Mouse (Mus musculus): ENCODE measurements around the gene Colgalt1.

Colgalt1 gene

DNA sequence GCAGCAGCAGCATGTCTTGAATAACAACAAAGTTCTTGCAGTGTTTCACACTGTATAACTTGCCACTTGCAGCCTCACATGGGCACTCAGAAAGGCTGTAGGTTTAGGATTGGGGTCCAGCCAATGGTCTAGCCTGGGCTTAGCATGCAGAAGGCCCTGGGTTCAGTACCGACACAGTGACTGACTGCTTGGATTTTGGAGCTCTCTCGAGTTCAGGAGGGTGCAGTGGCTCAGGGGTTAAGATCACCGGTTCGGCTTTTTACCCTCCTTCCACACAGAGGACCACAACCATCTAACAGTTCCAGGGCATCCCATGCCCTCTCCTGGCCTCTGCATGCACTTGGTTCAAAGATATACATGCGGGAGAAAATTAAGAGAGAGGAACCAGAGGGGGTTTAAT, 19.8 kb upstream of the Colgalt1 start:
- DNase-seq (ENCODE audit: low read depth in 2 of 2, low spot score in 2 of 2) = no peak

- DNase-seq (ENCODE audit: low read depth in 2 of 2, low spot score in 2 of 2) = peak; percentile 60 to 75
Observed at GRCm38 (mm10) chr8:71591471-71592373, 19.1 kb upstream of the Colgalt1 start, which contains the start of gene Pgls. TSS of gene Pgls (plus strand) at chr8:71592176.

DNA sequence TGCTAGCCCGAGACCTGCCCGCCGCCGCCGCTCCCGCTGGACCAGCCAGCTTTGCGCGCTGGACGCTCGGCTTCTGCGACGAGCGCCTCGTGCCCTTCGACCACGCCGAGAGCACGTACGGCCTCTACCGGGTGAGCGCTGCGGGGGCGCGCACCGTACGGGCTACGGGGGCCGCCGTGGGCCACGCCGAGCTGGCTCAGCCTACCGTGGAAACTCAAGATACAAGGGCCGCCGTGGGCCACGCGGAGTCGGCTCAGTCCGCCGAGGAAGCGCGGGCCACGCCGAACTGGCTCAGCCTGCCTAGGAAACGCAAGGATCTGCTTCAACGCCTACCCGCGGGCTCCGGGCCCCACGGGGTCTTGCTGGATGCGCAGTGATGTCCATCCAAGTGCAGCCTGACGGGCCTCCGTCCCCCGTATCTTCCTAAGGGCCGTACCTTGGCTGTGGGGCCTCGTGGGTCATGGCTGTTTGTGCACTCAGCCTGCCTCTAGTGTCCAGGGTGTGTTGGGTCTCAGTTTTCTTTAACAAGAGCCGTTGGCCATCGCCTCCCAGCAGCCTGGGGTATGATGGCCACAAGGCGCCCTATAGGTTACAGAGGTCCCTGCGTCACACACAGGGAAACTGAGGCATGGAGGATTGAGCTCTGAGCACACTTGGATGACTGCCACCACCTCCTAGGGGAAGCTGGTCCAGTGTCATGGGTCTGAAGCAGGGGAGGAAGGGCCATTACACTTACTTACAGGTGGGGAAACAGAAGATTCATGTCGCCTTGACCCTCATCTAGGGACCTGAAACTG, 18.2 kb upstream of the Colgalt1 start:
- peak; percentile 42 to 46 for DNase-seq (ENCODE audit: low read depth in 2 of 2, low spot score in 2 of 2)

- DNase-seq (ENCODE audit: low read depth in 2 of 2, low spot score in 2 of 2) = no peak
Observed at GRCm38 (mm10) chr8:71593556-71594323, 17.1 kb upstream of the Colgalt1 start.

DNA sequence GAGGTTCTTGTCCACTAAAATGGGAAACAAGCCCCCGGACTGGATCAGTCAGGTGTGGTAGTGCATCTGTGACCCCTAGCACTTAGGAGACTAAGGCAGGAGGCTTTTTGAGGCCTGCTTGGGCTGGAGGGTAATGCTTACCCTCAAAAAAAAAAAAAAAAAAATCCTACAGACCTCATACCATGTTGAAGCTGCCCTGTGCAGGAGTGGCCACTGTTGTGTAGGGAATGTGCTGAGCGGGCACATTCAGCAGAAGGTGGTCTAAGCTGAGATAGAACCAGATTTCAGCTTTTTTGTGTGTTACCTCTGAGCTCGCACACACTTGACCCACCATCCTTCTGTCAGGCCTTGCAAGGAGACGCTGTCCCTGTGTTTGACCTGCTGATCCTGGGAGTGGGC, 16.5 kb upstream of the Colgalt1 start:
- DNase-seq (ENCODE audit: low read depth in 2 of 2, low spot score in 2 of 2) = no peak

DNA sequence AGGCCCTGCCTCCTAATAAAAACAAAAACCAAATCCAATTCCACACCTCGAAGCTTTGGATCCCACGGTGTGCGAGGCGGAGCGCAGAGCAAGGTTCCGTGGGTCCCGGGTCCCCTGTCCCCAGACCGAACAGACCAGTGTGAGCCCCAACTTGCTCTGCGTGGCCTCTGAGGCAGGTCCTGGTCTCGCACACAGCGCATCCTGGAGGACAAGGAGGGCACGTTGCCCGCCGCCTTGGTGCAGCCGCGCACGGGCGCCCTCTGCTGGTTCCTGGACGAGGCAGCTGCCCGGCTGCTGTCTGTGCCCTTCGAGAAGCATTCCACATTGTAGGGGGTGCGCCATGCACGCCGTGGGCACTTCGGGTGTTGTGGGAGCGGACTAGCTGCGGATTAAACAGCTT, 14.9 kb upstream of the Colgalt1 start:
- DNase-seq (ENCODE audit: low read depth in 2 of 2, low spot score in 2 of 2) = peak; percentile 90

DNA sequence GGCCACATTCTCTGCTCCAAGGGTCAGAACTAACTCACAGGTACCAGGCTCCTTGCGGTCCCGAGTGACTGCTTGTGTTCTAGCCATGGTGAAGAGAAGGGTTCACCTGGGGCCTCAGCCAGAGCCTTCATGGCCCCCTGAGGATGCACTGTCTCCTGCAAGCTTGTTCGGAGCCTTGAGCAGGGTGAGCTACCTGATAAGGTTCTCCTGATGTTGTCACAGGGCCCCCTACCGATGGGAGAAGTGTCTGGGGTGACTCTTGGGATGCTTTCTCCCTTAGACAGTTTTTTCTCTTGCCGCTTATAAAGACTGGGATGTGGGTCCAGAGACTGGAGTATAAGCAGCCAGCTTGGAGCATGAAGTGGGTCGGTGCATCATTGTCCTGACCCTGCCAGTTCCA, 14.4 kb upstream of the Colgalt1 start:
- DNase-seq (ENCODE audit: low read depth in 2 of 2, low spot score in 2 of 2) = no peak

GRCm38 (mm10) chr8:71596798-71597197, 14.0 kb upstream of the Colgalt1 start:
- DNase-seq (ENCODE audit: low read depth in 2 of 2, low spot score in 2 of 2) = no peak

DNA sequence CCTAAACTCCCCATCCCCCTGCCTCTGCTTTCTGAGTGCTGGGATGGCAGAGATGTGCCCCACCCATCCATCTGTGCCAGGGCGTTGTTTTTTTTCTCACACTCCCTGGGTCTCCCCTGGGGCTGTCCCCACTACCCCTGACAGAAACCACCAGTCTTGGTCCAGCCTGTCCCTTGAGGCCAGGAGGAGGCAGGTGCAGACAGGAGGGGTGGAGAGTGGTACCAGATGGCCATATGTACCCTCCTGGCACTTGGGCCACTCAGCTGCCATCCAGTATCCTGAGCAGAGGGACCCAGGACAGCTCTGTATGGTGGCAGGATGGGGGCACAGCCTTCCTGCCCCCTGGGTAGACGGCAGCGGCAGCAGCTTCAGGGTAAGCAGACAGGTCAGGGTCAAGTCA, 13.3 kb upstream of the Colgalt1 start, which contains the start of gene Fam129c:
Fam129c (plus strand) TSS at position 198 of the 400 bp plus-strand sequence.
- no peak for DNase-seq (ENCODE audit: low read depth in 2 of 2, low spot score in 2 of 2)

DNA sequence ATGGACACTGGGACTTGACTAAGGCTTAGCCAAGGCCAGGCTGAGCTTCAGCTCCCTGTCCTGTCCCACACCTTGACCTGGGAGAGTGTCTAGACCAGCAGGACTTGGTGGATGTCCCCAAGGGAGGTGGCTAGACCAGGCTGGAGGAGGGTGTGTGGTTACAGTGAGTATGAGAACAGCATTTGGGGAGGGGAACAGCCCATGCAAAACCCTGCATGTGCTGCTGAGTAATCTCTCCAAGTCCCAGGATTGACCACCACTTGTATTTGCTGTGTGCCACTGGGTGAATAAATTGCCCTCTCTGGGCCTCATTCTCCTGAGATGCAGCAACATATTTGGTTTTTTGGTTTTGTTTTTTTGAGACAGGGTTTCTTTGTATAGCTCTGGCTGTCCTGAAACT, 12.4 kb upstream of the Colgalt1 start:
- DNase-seq (ENCODE audit: low read depth in 2 of 2, low spot score in 2 of 2) = no peak

GRCm38 (mm10) chr8:71598841-71599240, 12.0 kb upstream of the Colgalt1 start:
- no peak for DNase-seq (ENCODE audit: low read depth in 2 of 2, low spot score in 2 of 2)

DNA sequence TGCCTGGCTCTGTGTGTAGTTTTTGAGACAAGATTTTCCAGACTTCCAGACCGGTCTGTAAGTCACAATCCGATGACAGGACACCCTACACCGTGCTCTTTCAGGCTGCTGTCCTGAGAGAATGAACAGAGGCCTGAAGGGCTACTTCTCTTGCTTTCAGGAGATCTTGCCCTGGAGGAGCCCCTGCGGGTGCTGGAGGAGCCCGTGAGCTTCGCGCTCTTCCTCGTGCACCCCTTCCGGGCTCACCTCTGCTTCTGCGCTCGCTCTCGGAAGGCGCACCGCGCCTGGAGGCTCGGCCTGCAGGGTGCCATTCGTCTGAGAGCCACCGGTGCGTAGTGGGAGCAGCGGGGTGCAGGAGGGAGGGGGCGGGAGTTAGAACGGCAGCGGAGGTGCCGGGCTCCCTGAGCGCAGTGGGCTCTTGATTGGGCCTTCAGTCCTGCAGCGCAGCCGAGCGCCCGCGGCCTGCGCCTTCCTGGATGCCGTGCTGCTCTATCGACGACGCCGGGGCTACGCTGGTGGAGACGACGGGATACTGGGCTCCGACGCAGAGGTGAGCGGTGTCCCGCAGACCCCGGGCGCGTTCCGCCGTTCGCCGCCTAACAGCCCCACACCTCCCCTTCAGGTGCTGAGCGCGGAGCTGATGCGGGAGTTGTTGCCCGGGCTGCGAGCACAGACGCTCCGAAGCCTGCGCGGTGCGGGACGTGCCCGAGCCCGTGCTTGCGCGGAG, 8.7 kb upstream of the Colgalt1 start:
- no peak for DNase-seq (ENCODE audit: low read depth in 2 of 2, low spot score in 2 of 2)

DNA sequence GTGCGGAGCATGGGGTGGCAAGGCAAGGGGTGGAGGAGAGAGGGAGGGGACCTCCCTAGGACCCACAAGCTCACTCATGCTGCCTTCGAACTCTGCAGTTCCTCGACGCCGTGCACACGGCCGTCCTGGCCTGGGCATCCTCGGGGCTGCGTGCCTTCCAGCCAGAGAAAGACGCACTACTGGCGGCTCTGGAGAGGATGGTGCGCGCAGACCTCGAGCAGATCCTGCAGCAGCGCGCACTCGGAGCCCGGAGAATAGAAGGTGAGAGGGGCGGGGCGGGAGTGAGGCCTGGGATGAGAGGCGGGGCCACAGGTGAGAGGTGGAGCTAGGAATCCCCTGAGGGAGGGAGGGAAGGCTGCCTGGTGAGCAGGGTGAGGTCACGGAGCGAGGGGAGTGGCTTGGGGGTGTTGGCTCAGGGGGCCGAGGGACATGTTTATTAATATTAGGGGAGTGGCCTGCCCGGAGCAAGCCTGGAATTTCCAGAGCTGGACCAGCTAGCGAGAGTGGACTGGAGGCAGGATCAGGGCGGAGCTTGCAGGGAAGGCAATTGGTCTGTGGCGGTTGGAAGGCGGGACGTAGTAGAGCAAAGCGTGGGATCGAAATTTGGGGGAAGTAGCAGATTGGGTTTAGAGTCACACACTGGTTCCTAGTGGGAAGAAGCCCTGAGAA, 8.0 kb upstream of the Colgalt1 start:
- DNase-seq (ENCODE audit: low read depth in 2 of 2, low spot score in 2 of 2) = no peak

- no peak for DNase-seq (ENCODE audit: low read depth in 2 of 2, low spot score in 2 of 2)
Observed at GRCm38 (mm10) chr8:71604021-71604420, 6.8 kb upstream of the Colgalt1 start.

DNA sequence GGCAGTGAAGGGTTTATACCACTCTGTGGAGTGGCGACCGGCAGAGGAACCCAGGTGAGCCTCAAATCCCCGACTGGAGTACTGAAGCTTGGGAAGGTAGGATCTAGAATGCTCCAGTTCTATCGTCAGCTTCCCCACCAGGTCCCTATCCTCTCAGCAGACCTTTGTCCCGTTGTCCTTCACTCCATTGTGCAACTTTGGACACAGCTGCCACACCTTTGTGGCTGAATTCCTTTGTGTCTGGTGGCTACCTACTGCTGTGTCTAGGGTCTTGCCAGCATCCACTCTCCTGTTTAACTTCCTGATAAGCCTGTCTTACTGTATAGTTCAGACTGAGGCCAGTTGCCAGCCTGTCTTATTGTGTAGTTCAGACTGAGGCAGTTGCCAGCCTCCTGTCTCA, 1.3 kb downstream of the Colgalt1 start:
- DNase-seq (ENCODE audit: low read depth in 2 of 2, low spot score in 2 of 2) = no peak

GRCm38 (mm10) chr8:71613418-71613817, 2.6 kb downstream of the Colgalt1 start:
- no peak for DNase-seq (ENCODE audit: low read depth in 2 of 2, low spot score in 2 of 2)

GRCm38 (mm10) chr8:71619786-71620185, 9.0 kb downstream of the Colgalt1 start:
- DNase-seq (ENCODE audit: low read depth in 2 of 2, low spot score in 2 of 2) = no peak

GRCm38 (mm10) chr8:71625088-71625487, 14.3 kb downstream of the Colgalt1 start:
- DNase-seq (ENCODE audit: low read depth in 2 of 2, low spot score in 2 of 2) = no peak

DNA sequence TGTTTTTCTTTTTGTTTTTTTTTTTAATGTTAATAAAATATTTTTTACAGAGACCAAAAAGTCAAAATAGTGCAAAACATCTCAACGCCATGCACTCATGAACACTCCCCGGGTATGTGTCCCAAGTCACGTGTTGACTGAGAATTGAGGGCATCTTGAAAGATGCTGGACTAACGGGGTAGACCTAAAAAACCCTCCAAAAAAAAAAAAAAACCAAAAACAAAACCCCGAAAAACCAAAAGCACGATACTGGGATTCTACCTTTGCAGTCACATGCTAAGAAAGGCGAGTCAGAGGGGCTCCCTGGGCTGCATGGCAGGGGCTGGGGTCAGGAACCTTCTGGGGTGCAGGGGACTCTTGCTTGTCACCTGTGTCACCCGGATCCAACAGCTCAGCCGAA, 16.0 kb downstream of the Colgalt1 start:
- DNase-seq (ENCODE audit: low read depth in 2 of 2, low spot score in 2 of 2) = no peak

All from CD8-positive naive resting alpha-beta T cell, adult 2 months (primary cell).